22 mouse cellular contexts compared by ENCODE assay signal in genomic region chr12:69519028-69519427, GRCm38 (mm10).
DNase-seq lines count a peak whose midpoint lies in the region; ATAC-seq and TF ChIP-seq lines count a peak whose summit lies in the region.
"Had no signal": no experiment of that assay in that cellular context is flagged by ENCODE, and none has a peak within 500 bp of the region (broad histone marks: within the 10 kb centered on the region; RNA-seq: fewer than 3 reads in every experiment).

No protein-coding gene starts in this region.

- 81% methylated on average over 2 of the region's 2 CpGs for WGBS in embryonic facial prominence, embryonic 13.5 days
- 82% methylated on average over 2 of the region's 2 CpGs for WGBS in embryonic facial prominence, embryonic 10.5 days
- 43% methylated on average over 2 of the region's 2 CpGs for WGBS in lung, embryonic 16.5 days
- WGBS in limb, embryonic 13.5 days, result 66% methylated on average over 2 of the region's 2 CpGs

- H3K27ac ChIP-seq in embryonic facial prominence, embryonic 13.5 days, result peak overlapping the region; percentile 51
- no peak overlapping the region for H3K27ac ChIP-seq in embryonic facial prominence, embryonic 10.5 days (replicated peaks)
- peak overlapping the region; percentile 69 for H3K27ac ChIP-seq in lung, embryonic 16.5 days (ENCODE audit: low read length)
- H3K27ac ChIP-seq in limb, embryonic 13.5 days, result peak overlapping the region; percentile 15; the same call in 1 of the 2 replicates
- no peak overlapping the region for H3K27ac ChIP-seq in left cerebral cortex, adult 2 months
- H3K27ac ChIP-seq: embryonic facial prominence, embryonic 15.5 days; forebrain, embryonic 10.5 days; gastrocnemius, adult 2 months; heart, embryonic 10.5 days; hindbrain, embryonic 13.5 days; hindbrain, postnatal 0 days had no signal

- H3K9me3 ChIP-seq in embryonic facial prominence, embryonic 13.5 days, result no peaks in the 10 kb centered on the region
- H3K9me3 ChIP-seq in embryonic facial prominence, embryonic 10.5 days, result no peaks in the 10 kb centered on the region
- H3K9me3 ChIP-seq in lung, embryonic 16.5 days (ENCODE audit: control insufficient read depth, low read length), result no peaks in the 10 kb centered on the region
- no peaks in the 10 kb centered on the region for H3K9me3 ChIP-seq in limb, embryonic 13.5 days
- H3K9me3 ChIP-seq: embryonic facial prominence, embryonic 15.5 days; forebrain, embryonic 10.5 days; heart, embryonic 10.5 days; hindbrain, embryonic 13.5 days had no signal

- no peaks in the 10 kb centered on the region for H3K27me3 ChIP-seq in embryonic facial prominence, embryonic 13.5 days
- H3K27me3 ChIP-seq in embryonic facial prominence, embryonic 10.5 days (replicated peaks; ENCODE audit: low read depth, poor library complexity, severe bottlenecking), result no peaks in the 10 kb centered on the region
- H3K27me3 ChIP-seq in lung, embryonic 16.5 days (ENCODE audit: control insufficient read depth, insufficient read depth, low read depth, low read length), result no peaks in the 10 kb centered on the region
- no peaks in the 10 kb centered on the region for H3K27me3 ChIP-seq in limb, embryonic 13.5 days
- H3K27me3 ChIP-seq: embryonic facial prominence, embryonic 15.5 days; hindbrain, embryonic 13.5 days had no signal

- H3K4me3 ChIP-seq in embryonic facial prominence, embryonic 13.5 days, result no peak overlapping the region
- H3K4me3 ChIP-seq in embryonic facial prominence, embryonic 10.5 days, result no peak overlapping the region
- H3K4me3 ChIP-seq in lung, embryonic 16.5 days (ENCODE audit: low read length), result no peak overlapping the region
- H3K4me3 ChIP-seq in limb, embryonic 13.5 days, result no peak overlapping the region
- no peak overlapping the region for H3K4me3 ChIP-seq in left cerebral cortex, adult 2 months
- H3K4me3 ChIP-seq: embryonic facial prominence, embryonic 15.5 days; erythroblast, embryonic 14.5 days; forebrain, embryonic 10.5 days; gastrocnemius, adult 2 months; heart, embryonic 10.5 days; hindbrain, embryonic 13.5 days had no signal

- no peaks in the 10 kb centered on the region for H3K36me3 ChIP-seq in embryonic facial prominence, embryonic 13.5 days
- no peaks in the 10 kb centered on the region for H3K36me3 ChIP-seq in embryonic facial prominence, embryonic 10.5 days (replicated peaks)
- H3K36me3 ChIP-seq in lung, embryonic 16.5 days (ENCODE audit: control insufficient read depth, insufficient read depth, low read length), result no peaks in the 10 kb centered on the region
- no peaks in the 10 kb centered on the region for H3K36me3 ChIP-seq in limb, embryonic 13.5 days
- H3K36me3 ChIP-seq: embryonic facial prominence, embryonic 15.5 days; forebrain, embryonic 10.5 days; heart, embryonic 10.5 days; hindbrain, embryonic 13.5 days had no signal

- H3K4me1 ChIP-seq in embryonic facial prominence, embryonic 13.5 days, result peaks cover 8% of the 10 kb centered on the region
- H3K4me1 ChIP-seq in embryonic facial prominence, embryonic 10.5 days, result peaks cover 3% of the 10 kb centered on the region
- peaks cover 15% of the 10 kb centered on the region for H3K4me1 ChIP-seq in lung, embryonic 16.5 days (replicated peaks; ENCODE audit: control insufficient read depth, insufficient read depth, low read length)
- H3K4me1 ChIP-seq in limb, embryonic 13.5 days, result peaks cover 12% of the 10 kb centered on the region
- H3K4me1 ChIP-seq: embryonic facial prominence, embryonic 15.5 days; forebrain, embryonic 10.5 days; hindbrain, embryonic 13.5 days had no signal

- intact Hi-C loops in left cerebral cortex, adult 2 months (cut with DNase I), result no loop called here

- no peak for DNase-seq in embryonic facial prominence, embryonic 10.5 days (ENCODE audit: low spot score)
- no peak for DNase-seq in lung, postnatal 10 days
- no peak for DNase-seq in layer of hippocampus, postnatal 25 days (ENCODE audit: extremely low spot score in 1 of 2, low spot score in 1 of 2)
- DNase-seq in left cerebral cortex, adult 2 months (ENCODE audit: extremely low spot score in 1 of 2, low spot score in 2 of 2), result no peak
- DNase-seq: adrenal gland, postnatal 10 days; cerebellum, adult 11 months; cerebellum, adult 8-10 months; cerebellum, postnatal 14 days; gastrocnemius, adult 2 months; gastrocnemius, postnatal 25 days; heart, adult 11 months; heart, postnatal 10 days had no signal

- no peak for TF ChIP-seq CTCF in left cerebral cortex, adult 2 months (IDR thresholded peaks at IDR 0.05)

- ATAC-seq in embryonic facial prominence, embryonic 13.5 days (ENCODE audit: insufficient number of reproducible peaks, insufficient read depth, low FRiP score, low TSS enrichment, low read depth), result no peak; the same call in 1 of the 2 replicates
- peak; percentile 88 for ATAC-seq in lung, embryonic 16.5 days (ENCODE audit: low read depth)
- ATAC-seq in limb, embryonic 13.5 days (ENCODE audit: low FRiP score, low read depth), result no peak
- ATAC-seq: forebrain, embryonic 14.5 days; hindbrain, postnatal 0 days had no signal

- no peak overlapping the region for H3K4me2 ChIP-seq in embryonic facial prominence, embryonic 13.5 days
- no peak overlapping the region for H3K4me2 ChIP-seq in lung, embryonic 16.5 days (ENCODE audit: low read depth, low read length)
- H3K4me2 ChIP-seq in limb, embryonic 13.5 days (replicated peaks), result no peak overlapping the region
- H3K4me2 ChIP-seq: embryonic facial prominence, embryonic 15.5 days; hindbrain, embryonic 13.5 days had no signal

- H3K9ac ChIP-seq in embryonic facial prominence, embryonic 13.5 days, result no peak overlapping the region
- no peak overlapping the region for H3K9ac ChIP-seq in lung, embryonic 16.5 days (ENCODE audit: low read length)
- no peak overlapping the region for H3K9ac ChIP-seq in limb, embryonic 13.5 days
- H3K9ac ChIP-seq: embryonic facial prominence, embryonic 15.5 days; hindbrain, embryonic 13.5 days had no signal

Comparison
In these comparisons a context has a peak if more than half of its experiments do, and no peak if none do; other contexts are left out.
1. H3K27ac ChIP-seq: peak in embryonic facial prominence, embryonic 13.5 days (single experiment), lung, embryonic 16.5 days (single experiment) and limb, embryonic 13.5 days (single experiment); none in embryonic facial prominence, embryonic 10.5 days (single experiment) and left cerebral cortex, adult 2 months (single experiment).